Mouse (Mus musculus): ENCODE data around the gene Nav3.

Gene Nav3

DNA sequence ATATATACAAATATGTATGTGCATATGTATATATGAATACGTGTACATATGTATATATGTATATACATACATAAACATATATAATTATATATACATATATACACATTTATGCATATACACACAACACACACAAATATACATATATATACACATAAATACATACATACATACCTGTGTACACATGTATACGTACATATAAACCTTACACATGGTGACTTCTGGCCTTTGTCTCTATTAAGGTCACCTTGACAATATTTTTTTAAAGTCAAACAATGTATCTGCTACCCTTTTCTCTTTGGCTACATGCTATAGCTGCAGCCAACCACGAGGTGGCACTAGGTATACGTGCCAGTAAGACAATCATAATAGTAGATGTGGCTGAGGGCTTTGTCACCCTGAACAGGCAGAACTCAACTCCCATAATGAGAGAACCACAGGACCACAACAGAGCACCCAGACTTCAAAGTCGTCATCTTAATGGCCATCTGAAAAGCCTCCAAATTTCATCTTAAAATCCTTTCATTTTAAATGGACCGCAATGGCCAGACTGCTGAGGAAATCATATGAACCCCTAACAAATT, 535.3 kb downstream of the Nav3 start:
- in situ Hi-C loops (cut with MboI, MseI), result loop anchor here (5.0 kb wide), 1 partner anchor 562 kb away; no protein-coding TSS in a partner anchor

DNA sequence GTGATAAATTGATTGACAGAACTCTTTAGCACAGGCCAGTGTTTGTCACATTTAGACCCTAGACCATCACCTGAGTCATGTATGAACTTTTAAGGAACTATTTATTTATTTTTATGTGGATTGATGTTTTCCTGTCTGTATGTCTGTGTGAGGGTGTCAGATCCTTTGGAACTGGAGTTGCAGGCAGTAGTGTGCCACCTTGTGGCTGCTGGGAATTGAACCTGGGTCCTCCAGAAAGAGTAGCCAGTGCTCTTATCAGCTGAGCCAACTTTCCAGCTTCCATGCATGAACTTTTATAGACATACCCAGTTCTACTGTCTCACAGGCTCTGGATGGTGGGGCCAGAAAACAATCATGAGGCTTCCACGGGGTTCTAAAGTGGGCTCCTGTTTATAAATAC, 536.5 kb downstream of the Nav3 start:
- in situ Hi-C loops (cut with MboI, MseI), result no loop called here

DNA sequence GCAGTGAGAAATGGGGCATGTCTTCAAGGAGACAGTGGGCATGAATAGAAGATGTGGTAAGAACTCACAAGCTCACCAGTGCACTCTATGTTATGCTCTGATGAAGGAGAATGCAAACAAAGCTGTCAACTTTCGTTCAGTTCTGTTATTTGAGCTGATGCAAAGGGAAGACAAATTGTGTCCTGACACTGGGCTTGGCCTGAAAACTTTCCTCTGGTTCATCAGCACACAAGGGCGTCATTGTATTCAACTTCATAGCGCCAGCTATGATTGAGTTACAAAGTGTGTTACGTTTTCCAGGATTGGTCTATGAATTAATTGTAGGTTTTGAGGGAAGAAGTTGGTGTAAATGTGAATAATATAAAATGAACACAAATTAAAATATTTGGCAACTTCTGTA, 548.8 kb downstream of the Nav3 start:
- in situ Hi-C loops (cut with MboI, MseI), result no loop called here

DNA sequence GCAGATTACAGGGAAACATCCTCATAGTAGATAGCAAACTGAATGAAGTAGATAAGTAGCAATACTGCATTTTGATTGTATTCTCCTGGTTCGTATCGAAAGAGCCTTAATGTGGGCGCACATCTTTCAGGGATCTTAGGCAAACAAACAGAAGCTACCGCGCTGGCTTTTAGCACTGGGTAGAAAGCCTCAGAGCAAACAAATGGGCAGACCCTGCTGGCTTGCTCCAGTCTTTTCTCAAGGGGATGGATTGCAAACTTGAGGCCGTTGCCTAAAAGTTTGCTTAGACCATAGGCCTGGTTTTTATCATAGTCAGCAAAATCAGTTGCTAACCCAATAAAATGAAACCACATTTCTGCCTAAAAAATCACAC, 549.6 kb downstream of the Nav3 start:
- in situ Hi-C loops (cut with MboI, MseI), result no loop called here

DNA sequence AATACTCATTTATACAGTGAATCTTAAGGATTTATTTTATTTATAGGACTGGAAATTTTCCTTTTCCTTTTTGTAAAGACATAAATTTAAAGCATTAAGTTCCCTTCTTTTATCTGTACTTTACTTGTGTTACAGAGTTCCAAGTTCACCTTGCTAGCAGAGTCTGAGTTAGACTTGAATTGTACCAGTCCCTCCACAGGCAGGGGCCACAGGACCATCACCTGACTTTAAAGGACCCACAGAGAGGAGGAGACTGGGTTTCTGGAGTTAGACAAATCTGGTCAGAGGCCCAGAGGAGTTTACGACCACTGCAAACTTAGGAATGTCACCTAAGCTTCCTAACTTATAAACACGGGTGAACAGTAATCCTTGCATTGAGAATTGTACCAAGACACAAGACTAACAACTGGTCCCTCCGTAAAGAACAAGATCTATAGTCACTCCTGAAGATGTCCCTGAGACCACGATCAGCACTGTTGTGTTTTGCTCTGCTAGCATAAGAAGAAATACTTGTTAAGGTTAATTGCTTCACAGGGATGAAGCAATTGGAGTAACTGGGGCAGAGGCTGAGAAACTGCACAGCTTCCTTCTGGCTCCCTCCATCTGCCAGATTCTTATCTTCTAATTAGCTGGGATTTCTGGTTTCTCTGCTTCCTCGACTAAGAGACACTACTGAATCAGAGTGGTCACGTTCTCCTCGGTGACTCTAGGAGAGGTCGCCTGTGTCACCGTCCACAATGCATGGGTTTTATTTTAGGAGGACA, 550.2 kb downstream of the Nav3 start:
- in situ Hi-C loops (cut with MboI, MseI), result no loop called here

DNA sequence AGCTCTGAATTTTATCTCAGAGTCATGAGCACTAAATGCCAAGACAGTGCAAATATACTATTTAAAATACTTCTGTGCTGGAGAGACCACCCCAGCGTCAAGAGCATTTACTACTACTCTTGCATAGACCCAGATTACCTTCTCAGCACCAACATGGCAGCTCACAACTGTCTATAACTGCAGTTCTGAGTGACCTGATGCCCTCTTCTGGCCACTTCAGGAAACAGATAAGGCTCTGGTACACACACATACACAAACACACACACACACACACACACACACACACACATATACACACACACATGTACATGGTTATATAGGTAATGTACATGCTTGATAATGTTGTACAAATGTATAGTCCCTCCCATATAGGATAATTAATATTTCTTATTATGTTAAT, 551.2 kb downstream of the Nav3 start:
- in situ Hi-C loops (cut with MboI, MseI), result no loop called here

DNA sequence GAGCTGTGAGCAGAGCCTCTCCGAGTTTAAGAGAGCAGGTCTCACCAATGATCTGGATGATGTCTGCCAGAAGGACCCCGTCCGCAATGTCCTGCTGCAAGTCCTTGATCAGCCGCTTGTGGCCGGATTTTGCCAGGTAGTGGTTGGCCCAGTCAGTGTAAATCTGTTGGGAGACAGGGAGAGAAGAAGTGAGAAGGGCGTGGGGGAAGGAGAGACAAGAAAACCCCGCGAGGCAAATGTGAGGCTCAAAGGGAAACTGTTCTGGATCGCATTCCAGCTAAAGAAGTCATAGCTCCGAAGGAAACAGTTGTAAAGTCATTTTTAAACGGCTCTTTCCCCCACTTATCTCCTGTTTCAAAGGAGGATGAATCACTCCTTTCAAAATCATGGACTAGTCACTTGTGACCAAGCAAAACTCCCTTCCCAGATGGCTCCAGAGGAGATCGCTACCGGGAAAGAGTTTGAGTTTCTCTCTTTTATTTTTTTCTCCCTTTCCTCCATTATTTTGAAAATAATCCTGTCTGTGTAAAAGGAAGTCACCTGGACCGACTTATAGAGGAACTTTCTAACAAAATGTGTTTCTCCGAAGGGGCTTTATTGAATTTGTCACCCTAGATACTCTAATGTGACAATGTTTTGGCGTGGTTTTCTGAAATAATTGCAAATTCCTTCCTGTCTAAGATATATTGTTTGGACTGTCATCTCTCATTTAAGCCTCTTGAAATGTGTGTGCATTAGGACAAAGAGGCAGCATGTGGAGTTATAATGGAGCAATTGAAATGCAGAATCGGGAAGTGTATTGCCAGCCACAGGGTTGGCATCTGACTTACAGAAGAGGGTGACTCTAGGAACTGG, 552.1 kb downstream of the Nav3 start:
- in situ Hi-C loops (cut with MboI, MseI), result no loop called here

DNA sequence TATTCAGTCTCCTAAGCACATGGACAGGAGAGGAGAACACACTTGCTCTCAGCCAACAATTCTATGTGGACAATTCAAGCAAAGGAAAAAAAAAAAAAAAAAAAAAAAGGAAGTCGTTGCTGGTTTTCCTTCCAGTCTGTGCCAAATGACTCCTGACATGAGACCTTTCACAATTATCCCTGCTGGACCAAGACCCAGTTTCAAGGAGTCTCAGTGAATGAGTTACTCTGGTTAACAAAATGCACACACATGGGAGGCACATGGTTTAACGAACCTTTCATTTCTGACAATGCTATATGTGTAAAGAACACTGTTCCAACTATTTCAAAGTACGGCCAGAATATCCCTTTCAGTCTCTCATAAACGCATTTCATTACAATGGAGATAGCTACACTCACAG, 552.8 kb downstream of the Nav3 start:
- in situ Hi-C loops (cut with MboI, MseI), result no loop called here

DNA sequence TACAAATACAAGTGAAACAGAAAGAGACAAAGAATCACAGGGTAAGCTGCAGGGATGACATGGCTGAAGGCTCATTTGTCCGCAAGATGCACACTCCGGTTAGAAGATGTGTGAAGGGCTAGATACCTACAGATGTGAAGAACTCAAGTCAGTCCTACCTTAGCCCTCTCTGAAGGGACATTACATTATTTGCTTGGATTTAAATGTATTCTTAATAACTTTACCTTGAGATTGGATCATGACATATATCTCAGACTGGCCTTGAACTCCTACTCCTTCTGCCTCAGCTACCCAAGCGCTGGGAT, 566.9 kb downstream of the Nav3 start:
- in situ Hi-C loops (cut with MboI, MseI), result no loop called here

DNA sequence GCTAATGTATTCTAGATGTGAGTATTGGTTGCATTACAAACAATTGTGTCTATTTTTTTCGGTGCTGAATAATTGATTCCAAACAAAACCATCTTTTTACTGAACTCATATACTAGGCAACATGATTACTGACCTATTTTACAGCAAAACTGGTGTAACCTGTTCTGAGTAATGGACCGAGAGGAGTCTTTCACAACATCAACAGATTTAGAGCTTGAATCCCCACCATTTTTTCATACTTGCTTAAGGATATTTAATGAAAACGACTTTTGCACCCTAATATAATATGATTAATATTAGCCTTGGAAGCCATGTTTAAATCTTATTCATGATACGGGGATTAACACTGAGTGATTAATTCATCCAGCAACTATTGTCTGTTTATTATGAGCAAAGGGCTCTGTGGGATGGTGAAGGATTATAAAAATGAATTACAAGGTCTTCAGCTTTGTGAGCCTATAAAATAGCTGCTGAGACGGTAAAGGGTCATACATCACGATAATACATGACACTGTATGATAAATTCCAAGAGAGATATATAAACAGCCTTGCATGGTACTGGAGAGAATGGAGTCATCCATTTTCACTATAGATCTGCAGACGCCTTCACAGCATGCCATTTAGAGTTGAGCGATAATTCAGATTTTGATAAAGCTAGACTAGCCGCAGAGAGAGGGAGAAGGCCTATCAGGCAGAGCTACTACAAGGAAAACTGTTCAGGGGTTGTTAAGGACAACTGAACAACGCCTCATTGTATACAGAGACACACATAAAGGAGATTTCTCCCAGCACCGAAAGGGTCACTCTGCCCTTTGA, 567.4 kb downstream of the Nav3 start:
- in situ Hi-C loops (cut with MboI, MseI), result no loop called here

DNA sequence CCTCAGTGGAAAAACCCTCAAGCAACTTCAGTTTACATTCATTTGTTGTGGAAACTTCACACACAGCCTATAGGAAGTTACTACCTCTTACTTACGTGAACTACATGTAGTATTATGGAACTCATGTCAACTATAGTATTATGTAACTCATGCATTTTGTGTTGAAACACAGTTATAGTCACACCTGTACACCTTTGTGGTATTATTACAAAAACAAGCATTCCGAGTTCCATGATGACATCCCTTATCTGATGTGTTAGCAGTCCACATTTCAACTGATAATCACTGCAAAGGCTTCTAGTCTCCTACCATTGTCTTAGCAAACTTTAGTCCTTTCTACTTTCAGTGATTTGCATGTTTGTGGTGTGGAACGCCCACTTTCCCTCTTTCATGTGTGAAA, 568.8 kb downstream of the Nav3 start:
- in situ Hi-C loops (cut with MboI, MseI), result no loop called here

DNA sequence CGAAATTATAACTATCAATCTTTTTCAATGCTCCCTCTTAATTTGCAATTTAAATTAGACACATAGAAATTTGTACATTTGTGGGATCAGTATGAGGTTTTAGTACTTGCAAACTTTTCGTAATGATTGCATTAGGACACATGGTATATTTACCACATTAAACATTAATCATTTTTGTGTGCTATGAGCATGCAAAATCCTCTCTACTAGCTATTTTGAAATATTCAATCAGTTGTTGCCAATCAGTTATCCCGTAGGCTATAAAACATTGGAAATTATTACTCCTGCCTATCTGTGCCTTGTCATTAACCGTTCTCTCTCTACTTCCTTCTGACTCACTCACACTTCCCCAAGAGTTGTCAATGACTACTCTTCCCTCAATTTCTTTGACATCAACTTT, 579.9 kb downstream of the Nav3 start:
- in situ Hi-C loops (cut with MboI, MseI), result no loop called here

DNA sequence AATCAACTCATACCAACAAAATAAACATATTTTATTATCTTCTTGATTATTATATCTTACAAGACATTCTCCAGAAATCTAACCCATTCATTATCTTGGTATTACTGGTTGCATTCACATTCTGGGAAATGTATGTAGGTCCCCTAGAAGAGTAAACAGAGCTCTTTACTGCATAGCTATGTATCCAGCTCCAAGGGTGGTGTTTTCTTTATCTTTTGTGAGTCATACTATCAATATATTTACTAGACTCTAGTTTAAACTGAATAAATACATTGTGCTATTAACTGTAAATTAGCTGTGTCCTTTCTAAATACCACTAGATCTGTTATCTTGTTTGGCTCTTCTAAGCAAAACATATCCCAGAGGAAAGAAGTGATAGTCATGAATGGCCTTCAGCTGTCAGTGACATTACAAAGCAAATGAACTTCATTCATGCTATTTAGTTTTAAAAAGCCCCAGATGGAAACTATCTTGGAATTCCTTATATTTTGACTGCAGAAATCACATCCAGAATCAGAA, 580.6 kb downstream of the Nav3 start:
- in situ Hi-C loops (cut with MboI, MseI), result no loop called here

DNA sequence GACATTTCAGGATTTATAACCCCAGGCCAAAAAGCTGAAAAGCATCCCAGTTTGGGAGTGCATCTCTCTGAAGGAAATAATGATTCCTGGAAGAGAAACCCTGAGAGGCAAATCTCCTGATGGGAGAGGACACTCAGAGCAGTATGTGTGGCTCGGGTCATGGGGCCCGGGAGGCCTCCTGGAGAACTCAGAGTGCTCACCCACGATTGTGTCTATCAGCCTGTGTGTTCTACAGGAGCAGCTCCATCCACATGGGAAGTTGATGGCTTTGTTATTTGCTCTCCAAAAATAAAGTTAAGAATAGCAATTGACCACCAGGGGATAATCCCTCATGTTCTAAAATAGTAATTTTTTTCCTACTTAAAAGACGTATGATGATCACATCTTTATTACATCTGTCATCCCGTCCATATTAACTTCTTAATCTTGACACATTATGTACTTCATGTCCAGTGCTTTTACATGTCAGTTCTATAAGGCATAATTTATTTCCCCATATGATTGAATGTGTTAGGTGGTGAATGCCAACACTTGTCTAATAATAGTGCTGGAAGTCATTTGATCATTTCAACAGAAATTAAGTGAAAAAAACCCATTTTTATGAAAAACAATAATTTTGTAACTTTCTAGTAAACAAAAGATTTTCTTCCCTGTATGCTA, 581.2 kb downstream of the Nav3 start:
- in situ Hi-C loops (cut with MboI, MseI), result no loop called here

DNA sequence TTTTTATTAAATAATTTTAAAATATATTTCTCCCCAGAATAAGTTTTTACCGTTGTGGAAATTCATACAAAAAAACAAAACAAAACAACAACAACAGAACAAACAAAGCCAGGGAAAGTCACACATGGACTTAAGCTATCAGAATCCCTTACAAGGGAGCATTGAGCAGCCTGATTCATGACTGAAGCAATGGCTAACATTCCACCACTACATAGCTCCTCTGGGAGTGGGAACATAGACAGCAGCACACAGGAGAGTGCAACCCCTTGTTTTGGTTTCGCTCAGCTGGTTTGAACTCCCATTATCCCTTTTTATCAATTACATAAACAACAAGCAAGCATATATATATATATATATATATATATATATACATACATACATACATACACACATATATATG, 589.9 kb downstream of the Nav3 start:
- in situ Hi-C loops (cut with MboI, MseI), result no loop called here

DNA sequence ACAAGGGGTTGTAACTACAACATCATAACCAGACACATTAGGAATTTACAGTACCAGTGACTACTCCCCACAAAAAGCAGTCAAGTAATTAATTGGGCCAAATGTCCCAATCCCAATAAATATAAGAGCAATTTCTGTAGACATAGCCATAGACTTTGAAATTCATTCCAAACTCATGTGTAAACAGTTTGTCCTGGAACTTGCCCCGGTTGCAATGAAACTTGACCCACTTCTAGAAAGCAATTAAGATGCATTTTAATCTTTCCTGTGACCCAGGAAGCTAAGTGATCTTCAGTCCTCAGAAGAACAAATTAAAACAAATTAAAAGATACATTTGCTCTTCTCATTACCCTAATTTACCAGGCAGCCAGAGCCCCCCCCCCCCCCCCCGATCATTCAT, 590.6 kb downstream of the Nav3 start:
- in situ Hi-C loops (cut with MboI, MseI), result no loop called here

DNA sequence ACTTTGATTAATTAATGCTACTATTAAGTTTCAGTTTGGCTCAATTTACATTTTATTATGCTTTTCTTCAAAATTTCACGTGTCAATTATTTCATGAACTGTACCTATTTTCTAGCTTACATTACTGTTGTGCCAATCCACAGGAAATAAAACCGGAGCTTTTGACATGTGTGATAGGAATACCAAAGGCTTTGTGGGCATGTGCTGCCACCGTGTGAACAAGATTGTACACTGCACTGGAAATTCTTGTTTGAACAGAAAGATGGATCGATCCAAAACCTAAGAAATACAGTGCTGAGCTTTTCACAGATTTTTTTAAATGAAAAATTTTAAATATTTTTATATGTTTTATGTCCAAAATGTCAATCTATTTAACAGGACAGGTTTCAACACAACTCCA, 591.3 kb downstream of the Nav3 start:
- in situ Hi-C loops (cut with MboI, MseI), result no loop called here

DNA sequence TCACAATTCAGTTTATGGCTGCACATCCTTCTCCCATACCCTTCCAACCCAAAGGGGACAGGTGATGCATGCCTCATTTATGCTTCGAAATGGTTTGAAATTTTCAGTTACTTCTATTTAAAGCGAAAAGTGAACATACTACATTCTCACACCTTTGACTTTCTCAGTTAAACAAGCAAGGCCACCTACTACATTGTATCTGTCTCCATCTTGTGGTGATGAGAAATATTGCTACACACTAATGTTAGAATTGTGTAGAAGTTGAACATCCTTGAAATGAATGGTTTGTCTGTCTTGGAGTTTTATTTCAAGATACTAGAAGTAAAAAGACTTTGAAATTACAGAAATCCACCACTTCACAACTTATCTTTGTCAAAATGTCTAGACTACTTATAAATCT, 594.7 kb downstream of the Nav3 start:
- in situ Hi-C loops (cut with MboI, MseI), result no loop called here

DNA sequence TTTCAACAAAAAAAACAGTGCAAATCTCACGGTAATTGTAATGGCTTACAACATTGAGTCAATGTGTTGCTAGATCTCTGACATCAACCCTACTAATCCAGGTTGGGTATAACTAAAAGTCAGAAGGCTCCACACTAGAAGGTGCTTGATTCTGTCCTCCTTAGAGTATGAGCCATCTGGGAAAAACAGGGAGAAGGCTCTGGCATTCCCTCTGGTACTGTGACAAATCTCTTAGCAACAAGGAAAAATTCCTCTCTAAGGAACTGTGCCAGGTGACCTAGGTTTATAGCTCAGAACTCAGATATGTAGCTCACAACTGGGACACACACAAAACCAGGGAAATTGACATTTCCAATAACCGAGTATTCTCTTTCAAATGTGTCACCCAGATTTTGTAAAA, 597.4 kb downstream of the Nav3 start:
- in situ Hi-C loops (cut with MboI, MseI), result no loop called here

DNA sequence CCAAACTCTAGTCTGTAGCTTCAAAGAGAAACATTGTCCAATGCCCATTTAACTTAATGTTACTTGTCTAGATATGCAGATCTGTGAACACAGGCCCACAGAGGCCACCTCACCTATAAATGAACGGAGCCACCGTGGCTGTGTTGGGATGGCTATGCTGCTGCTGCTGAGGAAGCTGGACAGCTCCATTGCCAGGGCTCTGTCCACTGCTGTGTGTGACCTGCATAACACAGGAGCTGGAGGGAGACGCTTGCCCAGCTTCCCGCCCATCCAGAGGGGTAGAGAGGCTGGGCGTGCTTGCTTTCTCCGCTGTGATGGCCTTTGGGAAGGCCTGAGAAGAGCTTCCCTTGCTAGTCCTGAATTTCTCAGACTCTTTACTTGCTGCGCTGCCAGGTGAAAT, 603.6 kb downstream of the Nav3 start:
- in situ Hi-C loops (cut with MboI, MseI), result no loop called here

DNA sequence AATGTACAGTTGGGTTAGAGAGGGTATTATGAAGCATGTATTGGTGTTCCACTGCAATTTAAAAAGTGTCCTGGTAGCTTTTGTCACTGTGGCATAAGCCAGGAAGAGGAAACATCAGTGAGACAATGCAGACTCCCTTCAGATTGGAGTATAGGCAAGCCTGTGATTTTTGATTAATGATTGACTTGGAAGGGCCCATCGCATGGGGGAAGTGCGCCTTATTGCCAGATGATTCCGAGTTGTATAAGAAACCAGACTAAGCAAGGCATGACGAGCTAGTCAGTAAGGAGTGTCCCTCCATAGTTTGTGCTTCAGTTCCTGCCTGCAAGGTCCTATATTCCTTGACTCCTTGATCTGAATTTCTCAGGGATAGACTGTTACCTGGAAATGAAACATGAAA, 608.4 kb downstream of the Nav3 start:
- in situ Hi-C loops (cut with MboI, MseI), result no loop called here

Measured in regulatory T cell (primary cell).